Comparison of ENCODE assay signal across 10 mouse cellular contexts in genomic region chr11:120609250-120609649, GRCm38 (mm10). TPM values are rescaled to one million over a fixed set of nuclear protein-coding genes. Genes with fewer than 3 reads are reported as not detected.
DNase-seq lines count a peak whose midpoint lies in the region; ATAC-seq lines count a peak whose summit lies in the region.
"Had no signal": no experiment of that assay in that cellular context is flagged by ENCODE, and none has a peak within 500 bp of the region (broad histone marks: within the 10 kb centered on the region; RNA-seq: fewer than 3 reads in every experiment).

No protein-coding gene starts in this region.

- DNase-seq in forebrain, embryonic 11.5 days (ENCODE audit: low spot score): peak; percentile 59
- peak; percentile 14 for DNase-seq in retina, postnatal 1 day
- DNase-seq in retina, embryonic 14.5 days (ENCODE audit: low spot score): no peak
- DNase-seq in kidney, postnatal 4 days: peak; percentile 56 to 64
- DNase-seq in gastrocnemius, adult 18-20 months (ENCODE audit: low spot score): no peak
- no peak for DNase-seq in left cerebral cortex, postnatal 4 days
- DNase-seq in cerebellum, postnatal 14 days: no peak
- DNase-seq: lung, embryonic 14.5 days had no signal

- no peaks in the 10 kb centered on the region for H3K9me3 ChIP-seq in forebrain, embryonic 11.5 days (ENCODE audit: control insufficient read depth, low read length)
- no peaks in the 10 kb centered on the region for H3K9me3 ChIP-seq in forebrain, embryonic 13.5 days (replicated peaks)

- H3K4me2 ChIP-seq in forebrain, embryonic 11.5 days (ENCODE audit: low read depth, low read length, severe bottlenecking): no peak overlapping the region
- H3K4me2 ChIP-seq in forebrain, embryonic 13.5 days: no peak overlapping the region

- H3K4me3 ChIP-seq in forebrain, embryonic 11.5 days (ENCODE audit: low read depth, low read length): no peak overlapping the region
- no peak overlapping the region for H3K4me3 ChIP-seq in forebrain, embryonic 13.5 days

- intact Hi-C loops in left cerebral cortex, postnatal 4 days (cut with DNase I): no loop called here

- no peak overlapping the region for H3K27ac ChIP-seq in forebrain, embryonic 11.5 days (ENCODE audit: low read depth, low read length)
- H3K27ac ChIP-seq in forebrain, embryonic 13.5 days: no peak overlapping the region

- no peaks in the 10 kb centered on the region for H3K27me3 ChIP-seq in forebrain, embryonic 11.5 days (ENCODE audit: control insufficient read depth, insufficient read depth, low read length)
- H3K27me3 ChIP-seq in forebrain, embryonic 13.5 days: peaks cover 17% of the 10 kb centered on the region

- no peaks in the 10 kb centered on the region; the same call in 1 of the 2 replicates for H3K36me3 ChIP-seq in forebrain, embryonic 11.5 days (ENCODE audit: control insufficient read depth, insufficient read depth, low read length)
- H3K36me3 ChIP-seq in forebrain, embryonic 13.5 days (ENCODE audit: poor library complexity, severe bottlenecking): peaks cover 83% of the 10 kb centered on the region

- peak overlapping the region; percentile 8; the same call in 1 of the 2 replicates for H3K9ac ChIP-seq in forebrain, embryonic 11.5 days (ENCODE audit: low read length)
- H3K9ac ChIP-seq in forebrain, embryonic 13.5 days: no peak overlapping the region

- 34% methylated on average over 8 of the region's 8 CpGs for WGBS in forebrain, embryonic 11.5 days
- WGBS in forebrain, embryonic 13.5 days: 38% methylated on average over 8 of the region's 8 CpGs

- H3K4me1 ChIP-seq in forebrain, embryonic 11.5 days (replicated peaks; ENCODE audit: control insufficient read depth, insufficient read depth, low read length): peaks cover 2% of the 10 kb centered on the region; the same call in 1 of the 2 replicates
- H3K4me1 ChIP-seq in forebrain, embryonic 13.5 days: peaks cover 12% of the 10 kb centered on the region

- no peak; the same call in 1 of the 2 replicates for ATAC-seq in forebrain, embryonic 11.5 days (replicated peaks; ENCODE audit: low FRiP score)
- no peak for ATAC-seq in forebrain, embryonic 13.5 days

RNA-seq across cellular contexts. Expression of gene Npb, which starts 1.0 kb away (rescaled TPM):
- not detected in 2 replicates for polyA plus RNA-seq in forebrain, embryonic 11.5 days (2014; fragmentation: Nextera tagmentation; extraction: Ambion mirVana)
- 0.50 TPM in 1 of 2 replicates, not detected in the other for polyA plus RNA-seq in forebrain, embryonic 13.5 days (2015; fragmentation: Nextera tagmentation; extraction: Ambion mirVana)
- not detected for total RNA-seq in gastrocnemius, adult 18-20 months (2021)
- 1 to 10 TPM in 1 of 2 experiments, not detected in 1; 1.4 TPM for total RNA-seq in left cerebral cortex, postnatal 4 days (2021)
- total RNA-seq: gastrocnemius, adult 8-10 months had no signal

RNA-seq across cellular contexts. Expression of gene Pcyt2, which starts 8.5 kb away (rescaled TPM):
- 126 and 134 TPM in 2 replicates for polyA plus RNA-seq in forebrain, embryonic 11.5 days (2014; fragmentation: Nextera tagmentation; extraction: Ambion mirVana)
- polyA plus RNA-seq in forebrain, embryonic 13.5 days (2015; fragmentation: Nextera tagmentation; extraction: Ambion mirVana): 140 and 159 TPM in 2 replicates
- total RNA-seq in gastrocnemius, adult 18-20 months (2021): 10 to 100 TPM; 26.1 to 27.7 TPM
- 100 to 1,000 TPM; 144 to 168 TPM for total RNA-seq in left cerebral cortex, postnatal 4 days (2021)

RNA-seq across cellular contexts. Expression of gene Anapc11, which starts 11.0 kb away (rescaled TPM):
- polyA plus RNA-seq in forebrain, embryonic 11.5 days (2014; fragmentation: Nextera tagmentation; extraction: Ambion mirVana): 200 and 217 TPM in 2 replicates
- 204 and 211 TPM in 2 replicates for polyA plus RNA-seq in forebrain, embryonic 13.5 days (2015; fragmentation: Nextera tagmentation; extraction: Ambion mirVana)
- 10 to 100 TPM; 45.9 to 52.1 TPM for total RNA-seq in gastrocnemius, adult 18-20 months (2021)
- 100 to 1,000 TPM; 113 to 115 TPM for total RNA-seq in left cerebral cortex, postnatal 4 days (2021)

RNA-seq across cellular contexts. Expression of gene Alyref, which starts 11.1 kb away (rescaled TPM):
- 808 and 816 TPM in 2 replicates for polyA plus RNA-seq in forebrain, embryonic 11.5 days (2014; fragmentation: Nextera tagmentation; extraction: Ambion mirVana)
- polyA plus RNA-seq in forebrain, embryonic 13.5 days (2015; fragmentation: Nextera tagmentation; extraction: Ambion mirVana): 420 and 488 TPM in 2 replicates
- total RNA-seq in gastrocnemius, adult 18-20 months (2021): 10 to 100 TPM; 42.8 to 48.6 TPM
- total RNA-seq in left cerebral cortex, postnatal 4 days (2021): 100 to 1,000 TPM; 111 to 113 TPM

RNA-seq across cellular contexts. Expression of gene Sirt7, which starts 15.8 kb away (rescaled TPM):
- 37.8 and 41.1 TPM in 2 replicates for polyA plus RNA-seq in forebrain, embryonic 11.5 days (2014; fragmentation: Nextera tagmentation; extraction: Ambion mirVana)
- 42.7 and 43.1 TPM in 2 replicates for polyA plus RNA-seq in forebrain, embryonic 13.5 days (2015; fragmentation: Nextera tagmentation; extraction: Ambion mirVana)
- 1 to 10 TPM; 3.6 to 4.2 TPM for total RNA-seq in gastrocnemius, adult 18-20 months (2021)
- total RNA-seq in left cerebral cortex, postnatal 4 days (2021): 10 to 100 TPM; 37.5 to 38.0 TPM

Comparison
In these comparisons a context has a peak if more than half of its experiments do, and no peak if none do; other contexts are left out.
1. DNase-seq: peak in forebrain, embryonic 11.5 days (single experiment), retina, postnatal 1 day (single experiment) and kidney, postnatal 4 days (2 of 2); none in retina, embryonic 14.5 days (single experiment), gastrocnemius, adult 18-20 months (single experiment), left cerebral cortex, postnatal 4 days (single experiment) and cerebellum, postnatal 14 days (0 of 2).
2. RNA of gene Pcyt2, which starts 8.5 kb away (total RNA-seq): 144 to 168 TPM in left cerebral cortex, postnatal 4 days; 26.1 to 27.7 TPM in gastrocnemius, adult 18-20 months; every median in the first group is over 4 times any median in the second.